Mouse (Mus musculus): ENCODE results near the gene Hbp1. TPM values are rescaled to one million over a fixed set of nuclear protein-coding genes. Genes with fewer than 3 reads are reported as not detected.

Hbp1 gene
- total RNA-seq, 4 experiments from 2014 or later = 23.4 to 28.4 (median 27.0) TPM

Other genes starting within 250 kb of the Hbp1 start
- gene Gpr22, start 236.6 kb downstream of the Hbp1 start, total RNA-seq (2022) = 10 to 100 TPM; 36.1 to 48.9 (median 43.9) TPM
- 10 to 100 TPM; 69.7 to 77.9 (median 77.6) TPM for gene Prkar2b, start 110.8 kb upstream of the Hbp1 start, total RNA-seq (2022)